ENCODE assay signal across 14 mouse cellular contexts in genomic region chr4:132067938-132068235, GRCm38 (mm10). TPM values are rescaled to one million over a fixed set of nuclear protein-coding genes. Genes with fewer than 3 reads are reported as not detected.
DNase-seq lines count a peak whose midpoint lies in the region; ATAC-seq lines count a peak whose summit lies in the region.
"Had no signal": no experiment of that assay in that cellular context is flagged by ENCODE, and none has a peak within 500 bp of the region (broad histone marks: within the 10 kb centered on the region; RNA-seq: fewer than 3 reads in every experiment).

No protein-coding gene starts in this region.

- H3K27ac ChIP-seq in heart, embryonic 11.5 days (ENCODE audit: low read depth, low read length): no peak overlapping the region
- peak overlapping the region; percentile 45 for H3K27ac ChIP-seq in liver, embryonic 16.5 days (ENCODE audit: low read length)
- H3K27ac ChIP-seq: layer of hippocampus, adult 2 months; midbrain, embryonic 12.5 days; neural tube, embryonic 15.5 days had no signal

- DNase-seq in heart, adult 11 months: no peak
- peak; percentile 61 for DNase-seq in cerebellum, adult 11 months
- peak; percentile 86 for DNase-seq in cerebellum, adult 9-11 months
- DNase-seq in spleen, postnatal 14 days (ENCODE audit: low spot score in 2 of 2): no peak
- DNase-seq in testis, postnatal 14 days (ENCODE audit: low spot score): no peak
- DNase-seq: lung, postnatal 14 days had no signal

- H3K4me3 ChIP-seq in heart, embryonic 11.5 days (ENCODE audit: low read depth, low read length): no peak overlapping the region
- peak overlapping the region; percentile 28 for H3K4me3 ChIP-seq in liver, embryonic 16.5 days (ENCODE audit: low read depth, low read length)
- H3K4me3 ChIP-seq: layer of hippocampus, adult 2 months; midbrain, embryonic 12.5 days; neural tube, embryonic 15.5 days had no signal

- no peaks in the 10 kb centered on the region for H3K36me3 ChIP-seq in heart, embryonic 11.5 days (ENCODE audit: control insufficient read depth, insufficient read depth, low read length)
- peaks cover 45% of the 10 kb centered on the region for H3K36me3 ChIP-seq in liver, embryonic 16.5 days (ENCODE audit: control insufficient read depth, insufficient read depth)
- H3K36me3 ChIP-seq: midbrain, embryonic 12.5 days; neural tube, embryonic 15.5 days had no signal

- peak overlapping the region; percentile 14 for H3K4me2 ChIP-seq in heart, embryonic 11.5 days
- H3K4me2 ChIP-seq in liver, embryonic 16.5 days (ENCODE audit: low read depth, low read length): peak overlapping the region; percentile 53
- H3K4me2 ChIP-seq: midbrain, embryonic 12.5 days; neural tube, embryonic 15.5 days had no signal

- no peaks in the 10 kb centered on the region for H3K9me3 ChIP-seq in heart, embryonic 11.5 days (replicated peaks; ENCODE audit: control insufficient read depth, low read length)
- no peaks in the 10 kb centered on the region for H3K9me3 ChIP-seq in liver, embryonic 16.5 days (replicated peaks; ENCODE audit: control insufficient read depth, low read length)
- H3K9me3 ChIP-seq: midbrain, embryonic 12.5 days; neural tube, embryonic 15.5 days had no signal

- 72% methylated on average over 2 of the region's 2 CpGs for WGBS in heart, embryonic 11.5 days (ENCODE audit: insufficient replicate concordance)
- WGBS in liver, embryonic 16.5 days (ENCODE audit: insufficient replicate concordance): 66% methylated on average over 2 of the region's 2 CpGs

- H3K4me1 ChIP-seq in heart, embryonic 11.5 days (ENCODE audit: control insufficient read depth, insufficient read depth, low read length): peaks cover 71% of the 10 kb centered on the region
- H3K4me1 ChIP-seq in liver, embryonic 16.5 days (ENCODE audit: control insufficient read depth, low read depth, low read length): peaks cover 96% of the 10 kb centered on the region

- ATAC-seq in heart, embryonic 11.5 days (replicated peaks; ENCODE audit: insufficient number of reproducible peaks, low FRiP score, low TSS enrichment): no peak
- no peak for ATAC-seq in liver, embryonic 16.5 days (ENCODE audit: low read depth)
- ATAC-seq: forebrain, embryonic 14.5 days had no signal

- no peaks in the 10 kb centered on the region for H3K27me3 ChIP-seq in heart, embryonic 11.5 days (ENCODE audit: control insufficient read depth, insufficient read depth, low read length)
- H3K27me3 ChIP-seq in liver, embryonic 16.5 days (ENCODE audit: control insufficient read depth, insufficient read depth, low read depth, low read length): no peaks in the 10 kb centered on the region

- 0 out of 2 replicates have a peak overlapping the region, but pooled peaks have one; percentile 18 for H3K9ac ChIP-seq in heart, embryonic 11.5 days (ENCODE audit: low read depth, low read length)
- H3K9ac ChIP-seq in liver, embryonic 16.5 days (ENCODE audit: low read depth, low read length): peak overlapping the region; percentile 32
- H3K9ac ChIP-seq: midbrain, embryonic 12.5 days; neural tube, embryonic 15.5 days had no signal

RNA-seq across cellular contexts. Expression of gene Gm10300, which starts 6.6 kb away (rescaled TPM):
- 0.10 and 0.20 TPM in 2 replicates for polyA plus RNA-seq in heart, embryonic 11.5 days (2014; fragmentation: Nextera tagmentation; extraction: Ambion mirVana)
- 0.33 and 0.46 TPM in 2 replicates for polyA plus RNA-seq in liver, embryonic 16.5 days (2015; fragmentation: Nextera tagmentation; extraction: Ambion mirVana)
- polyA plus RNA-seq: brain, embryonic 14.5 days; forebrain, embryonic 14.5 days; intestine, embryonic 14.5 days; neural tube, embryonic 15.5 days had no signal

RNA-seq across cellular contexts. Expression of gene Epb41, which starts 7.2 kb away (rescaled TPM):
- polyA plus RNA-seq in heart, embryonic 11.5 days (2014; fragmentation: Nextera tagmentation; extraction: Ambion mirVana): 67.5 and 73.2 TPM in 2 replicates
- 196 and 232 TPM in 2 replicates for polyA plus RNA-seq in liver, embryonic 16.5 days (2015; fragmentation: Nextera tagmentation; extraction: Ambion mirVana)

Comparison
In these comparisons a context has a peak if more than half of its experiments do, and no peak if none do; other contexts are left out.
1. DNase-seq: peak in cerebellum, adult 11 months (single experiment) and cerebellum, adult 9-11 months (single experiment); none in heart, adult 11 months (single experiment), spleen, postnatal 14 days (0 of 2) and testis, postnatal 14 days (single experiment).